Mouse (Mus musculus) heart, embryonic 14.5 days (tissue): ENCODE measurements around the gene Ptprq. TPM values are rescaled to one million over a fixed set of nuclear protein-coding genes. Genes with fewer than 3 reads are reported as not detected.

Source experiments
- ATAC-seq: fragments of 200-750 bp; cut with Nextera tagmentation; 2 replicates; pipeline ENCODE4 v1.8.0; 2017; ENCODE audit warnings: low read depth, moderate TSS enrichment; ENCODE audit not compliant: insufficient number of reproducible peaks, insufficient read depth, low FRiP score
- H3K27ac ChIP-seq, 2 experiments: fragments of 200-500 bp in 1 of 2; fragments of 300-500 bp in 1 of 2; sonication (generic) in 1 of 2; replicated peaks in 1 of 2; 2 replicates each; pipeline ENCODE4 v1.5.1; 2012 to 2014; ENCODE audit warnings: low read depth in 2 of 2, low read length in 2 of 2, control low read depth in 1 of 2, mild to moderate bottlenecking in 1 of 2, mixed read lengths in 1 of 2; ENCODE audit not compliant: control insufficient read depth in 1 of 2, insufficient read depth in 1 of 2
- H3K27me3 ChIP-seq: fragments of 300-500 bp; sonication (generic); 2 replicates; pipeline ENCODE4 v1.6.1; 2014; ENCODE audit warnings: mild to moderate bottlenecking, low read length, control low read depth; ENCODE audit not compliant: control insufficient read depth, insufficient read depth
- H3K36me3 ChIP-seq: fragments of 300-500 bp; sonication (generic); 2 replicates; pipeline ENCODE4 v1.6.1; 2014; ENCODE audit warnings: mild to moderate bottlenecking, control low read depth, low read length, mixed read lengths; ENCODE audit not compliant: control insufficient read depth, insufficient read depth
- H3K4me1 ChIP-seq, 2 experiments: fragments of 200-500 bp in 1 of 2; fragments of 300-500 bp in 1 of 2; sonication (generic) in 1 of 2; 2 replicates each; pipeline ENCODE4 v1.6.1; 2012 to 2014; ENCODE audit warnings: low read length in 2 of 2, control low read depth in 1 of 2, mixed read lengths in 1 of 2; ENCODE audit not compliant: control insufficient read depth in 2 of 2, insufficient read depth in 2 of 2
- H3K4me2 ChIP-seq: fragments of 300-500 bp; sonication (generic); 2 replicates; pipeline ENCODE4 v1.6.1; 2014; ENCODE audit warnings: mild to moderate bottlenecking, low read length
- H3K4me3 ChIP-seq, 2 experiments: fragments of 200-500 bp in 1 of 2; fragments of 300-500 bp in 1 of 2; sonication (generic) in 1 of 2; 2 replicates each; pipeline ENCODE4 v1.5.1; 2012 to 2014; ENCODE audit warnings: low read length in 2 of 2, mild to moderate bottlenecking in 2 of 2, control low read depth in 1 of 2, low read depth in 1 of 2, moderate library complexity in 1 of 2; ENCODE audit not compliant: control insufficient read depth in 1 of 2, insufficient read depth in 1 of 2
- H3K9ac ChIP-seq: fragments of 300-500 bp; sonication (generic); 2 replicates; pipeline ENCODE4 v1.6.1; 2014; ENCODE audit warnings: mild to moderate bottlenecking, low read length
- H3K9me3 ChIP-seq: fragments of 300-500 bp; sonication (generic); 2 replicates; pipeline ENCODE4 v1.6.1; 2016; ENCODE audit warnings: low read length, control low read depth; ENCODE audit not compliant: control insufficient read depth
- WGBS: fragments of 180-500 bp; shearing (Covaris S2); extraction: QIAGEN DNeasy Blood & Tissue Kit; methylation state at CpG from one replicate; pipeline ENCODE4 v1.1.7; 2014; 5-methylcytosine and 5-hydroxymethylcytosine counted together
- polyA plus RNA-seq: library from polyadenylated mRNA; unstranded; fragments of >200 nt; fragmentation: Nextera tagmentation; extraction: Ambion mirVana; gene quantifications from 2 replicates; pipeline ENCODE4 v1.2.1, GENCODE M21; 2014

The Ptprq gene
- polyA plus RNA-seq, 1 experiment from 2014 or later: 0.12 TPM

GRCm38 (mm10) chr10:107739815-107740214 lies 20.0 kb upstream of the Ptprq start:
- Histone ChIP-seq H3K27me3 (no peaks in the 10 kb centered on the region), H3K9ac (no peak overlapping the region), H3K4me1 (no peaks in the 10 kb centered on the region), H3K9me3 (no peaks in the 10 kb centered on the region), H3K4me3 (no peak overlapping the region), H3K36me3 (no peaks in the 10 kb centered on the region), H3K27ac (no peak overlapping the region), H3K4me2 (no peak overlapping the region)
- WGBS: 67% methylated on average over 5 of the region's 5 CpGs
- ATAC-seq: no peak

- Histone ChIP-seq H3K4me1 (no peaks in the 10 kb centered on the region), H3K9ac (no peak overlapping the region), H3K9me3 (no peaks in the 10 kb centered on the region), H3K4me2 (no peak overlapping the region), H3K27ac (no peak overlapping the region), H3K4me3 (no peak overlapping the region), H3K27me3 (no peaks in the 10 kb centered on the region), H3K36me3 (no peaks in the 10 kb centered on the region)
- ATAC-seq: no peak
- WGBS: 80% methylated on average over 6 of the region's 6 CpGs
These were observed 17.9 kb upstream of the Ptprq start for GRCm38 (mm10) chr10:107737743-107738142.

GRCm38 (mm10) chr10:107735448-107735847 lies 15.6 kb upstream of the Ptprq start:
- no peaks in the 10 kb centered on the region for H3K27me3 ChIP-seq
- H3K9ac ChIP-seq: no peak overlapping the region
- no peak for ATAC-seq
- no peak overlapping the region for H3K4me2 ChIP-seq
- H3K4me3 ChIP-seq: no peak overlapping the region
- no peaks in the 10 kb centered on the region for H3K9me3 ChIP-seq
- no peak overlapping the region for H3K27ac ChIP-seq
- no peaks in the 10 kb centered on the region for H3K4me1 ChIP-seq
- no peaks in the 10 kb centered on the region for H3K36me3 ChIP-seq
- 83% methylated on average over 7 of the region's 7 CpGs for WGBS

GRCm38 (mm10) chr10:107734327-107734726 lies 14.5 kb upstream of the Ptprq start:
- ATAC-seq: no peak
- Histone ChIP-seq H3K9ac (no peak overlapping the region), H3K4me2 (no peak overlapping the region), H3K27me3 (no peaks in the 10 kb centered on the region), H3K36me3 (no peaks in the 10 kb centered on the region), H3K4me3 (no peak overlapping the region), H3K9me3 (no peaks in the 10 kb centered on the region), H3K4me1 (no peaks in the 10 kb centered on the region), H3K27ac (no peak overlapping the region)

GRCm38 (mm10) chr10:107725631-107726030 lies 5.8 kb upstream of the Ptprq start:
- Histone ChIP-seq H3K9me3 (no peaks in the 10 kb centered on the region), H3K36me3 (no peaks in the 10 kb centered on the region), H3K4me2 (no peak overlapping the region), H3K9ac (no peak overlapping the region), H3K4me3 (no peak overlapping the region), H3K4me1 (peaks cover 0 to 7% of the 10 kb centered on the region in 2 experiments; a peak in 1 of 4 replicates), H3K27ac (no peak overlapping the region; a peak in 1 of 4 replicates), H3K27me3 (no peaks in the 10 kb centered on the region)
- 33% methylated on average over 7 of the region's 7 CpGs for WGBS
- ATAC-seq: no peak

GRCm38 (mm10) chr10:107704443-107704842 lies 15.4 kb downstream of the Ptprq start:
- no peaks in the 10 kb centered on the region for H3K36me3 ChIP-seq
- H3K4me3 ChIP-seq: no peak overlapping the region
- WGBS: 40% methylated on average over 3 of the region's 3 CpGs
- ATAC-seq: no peak
- H3K4me1 ChIP-seq: no peaks in the 10 kb centered on the region
- no peaks in the 10 kb centered on the region for H3K9me3 ChIP-seq
- H3K27me3 ChIP-seq: no peaks in the 10 kb centered on the region
- H3K27ac ChIP-seq: no peak overlapping the region
- H3K4me2 ChIP-seq: no peak overlapping the region
- no peak overlapping the region for H3K9ac ChIP-seq

- Histone ChIP-seq H3K9me3 (no peaks in the 10 kb centered on the region), H3K27ac (no peak overlapping the region), H3K36me3 (no peaks in the 10 kb centered on the region), H3K9ac (no peak overlapping the region), H3K4me2 (no peak overlapping the region), H3K27me3 (no peaks in the 10 kb centered on the region), H3K4me1 (no peaks in the 10 kb centered on the region), H3K4me3 (no peak overlapping the region)
- WGBS: 80% methylated on average over 3 of the region's 3 CpGs
- ATAC-seq: no peak
These were observed 18.9 kb downstream of the Ptprq start for GRCm38 (mm10) chr10:107700944-107701343.

GRCm38 (mm10) chr10:107698716-107699115 lies 21.1 kb downstream of the Ptprq start:
- Histone ChIP-seq H3K4me2 (no peak overlapping the region), H3K27me3 (no peaks in the 10 kb centered on the region), H3K9me3 (no peaks in the 10 kb centered on the region), H3K4me1 (no peaks in the 10 kb centered on the region), H3K36me3 (no peaks in the 10 kb centered on the region), H3K27ac (no peak overlapping the region), H3K9ac (no peak overlapping the region), H3K4me3 (no peak overlapping the region)
- ATAC-seq: no peak
- WGBS: 67% methylated on average over 2 of the region's 2 CpGs
